Mouse (Mus musculus): ENCODE results near the gene Cfap73.

- no peak for TF ChIP-seq TAL1 (IDR thresholded peaks at IDR 0.05; ENCODE audit: low read length)
- TF ChIP-seq GATA1 (IDR thresholded peaks at IDR 0.05; ENCODE audit: low read length) = no peak
Measured at GRCm38 (mm10) chr5:120664888-120665287, 30.9 kb upstream of the Cfap73 start.
